Mouse (Mus musculus) heart, embryonic 14.5 days (tissue): ENCODE data around the gene Ctnna2. TPM values are rescaled to one million over a fixed set of nuclear protein-coding genes. Genes with fewer than 3 reads are reported as not detected.

Source experiments
- ATAC-seq: fragments of 200-750 bp; cut with Nextera tagmentation; 2 replicates; pipeline ENCODE4 v1.8.0; 2017; ENCODE audit warnings: low read depth, moderate TSS enrichment; ENCODE audit not compliant: insufficient number of reproducible peaks, insufficient read depth, low FRiP score
- H3K27ac ChIP-seq, 2 experiments: fragments of 200-500 bp in 1 of 2; fragments of 300-500 bp in 1 of 2; sonication (generic) in 1 of 2; replicated peaks in 1 of 2; 2 replicates each; pipeline ENCODE4 v1.5.1; 2012 to 2014; ENCODE audit warnings: low read depth in 2 of 2, low read length in 2 of 2, control low read depth in 1 of 2, mild to moderate bottlenecking in 1 of 2, mixed read lengths in 1 of 2; ENCODE audit not compliant: control insufficient read depth in 1 of 2, insufficient read depth in 1 of 2
- H3K27me3 ChIP-seq: fragments of 300-500 bp; sonication (generic); 2 replicates; pipeline ENCODE4 v1.6.1; 2014; ENCODE audit warnings: mild to moderate bottlenecking, low read length, control low read depth; ENCODE audit not compliant: control insufficient read depth, insufficient read depth
- H3K36me3 ChIP-seq: fragments of 300-500 bp; sonication (generic); 2 replicates; pipeline ENCODE4 v1.6.1; 2014; ENCODE audit warnings: mild to moderate bottlenecking, control low read depth, low read length, mixed read lengths; ENCODE audit not compliant: control insufficient read depth, insufficient read depth
- H3K4me1 ChIP-seq, 2 experiments: fragments of 200-500 bp in 1 of 2; fragments of 300-500 bp in 1 of 2; sonication (generic) in 1 of 2; 2 replicates each; pipeline ENCODE4 v1.6.1; 2012 to 2014; ENCODE audit warnings: low read length in 2 of 2, control low read depth in 1 of 2, mixed read lengths in 1 of 2; ENCODE audit not compliant: control insufficient read depth in 2 of 2, insufficient read depth in 2 of 2
- H3K4me2 ChIP-seq: fragments of 300-500 bp; sonication (generic); 2 replicates; pipeline ENCODE4 v1.6.1; 2014; ENCODE audit warnings: mild to moderate bottlenecking, low read length
- H3K4me3 ChIP-seq, 2 experiments: fragments of 200-500 bp in 1 of 2; fragments of 300-500 bp in 1 of 2; sonication (generic) in 1 of 2; 2 replicates each; pipeline ENCODE4 v1.5.1; 2012 to 2014; ENCODE audit warnings: low read length in 2 of 2, mild to moderate bottlenecking in 2 of 2, control low read depth in 1 of 2, low read depth in 1 of 2, moderate library complexity in 1 of 2; ENCODE audit not compliant: control insufficient read depth in 1 of 2, insufficient read depth in 1 of 2
- H3K9ac ChIP-seq: fragments of 300-500 bp; sonication (generic); 2 replicates; pipeline ENCODE4 v1.6.1; 2014; ENCODE audit warnings: mild to moderate bottlenecking, low read length
- H3K9me3 ChIP-seq: fragments of 300-500 bp; sonication (generic); 2 replicates; pipeline ENCODE4 v1.6.1; 2016; ENCODE audit warnings: low read length, control low read depth; ENCODE audit not compliant: control insufficient read depth
- WGBS: fragments of 180-500 bp; shearing (Covaris S2); extraction: QIAGEN DNeasy Blood & Tissue Kit; methylation state at CpG from one replicate; pipeline ENCODE4 v1.1.7; 2014; 5-methylcytosine and 5-hydroxymethylcytosine counted together
- polyA plus RNA-seq: library from polyadenylated mRNA; unstranded; fragments of >200 nt; fragmentation: Nextera tagmentation; extraction: Ambion mirVana; gene quantifications from 2 replicates; pipeline ENCODE4 v1.2.1, GENCODE M21; 2014

Gene Ctnna2
- polyA plus RNA-seq, 1 experiment from 2014 or later, result 1.8 TPM

GRCm38 (mm10) chr6:77416999-77417398 lies 562.5 kb downstream of the Ctnna2 start:
- H3K9ac ChIP-seq, result no peak overlapping the region
- 72% methylated on average over 1 of the region's 1 CpGs for WGBS

GRCm38 (mm10) chr6:77413530-77413929 lies 566.0 kb downstream of the Ctnna2 start:
- ATAC-seq, result no peak
- no peak overlapping the region for H3K4me3 ChIP-seq
- no peaks in the 10 kb centered on the region for H3K9me3 ChIP-seq
- no peak overlapping the region for H3K9ac ChIP-seq
- no peaks in the 10 kb centered on the region for H3K27me3 ChIP-seq
- H3K4me1 ChIP-seq, result no peaks in the 10 kb centered on the region
- H3K27ac ChIP-seq, result no peak overlapping the region
- 77% methylated on average over 1 of the region's 1 CpGs for WGBS
- no peak overlapping the region for H3K4me2 ChIP-seq
- H3K36me3 ChIP-seq, result no peaks in the 10 kb centered on the region

More at GRCm38 (mm10) chr6:77416999-77417398, 562.5 kb downstream of the Ctnna2 start:
- H3K4me3 ChIP-seq, result no peak overlapping the region
- no peaks in the 10 kb centered on the region for H3K9me3 ChIP-seq
- no peak overlapping the region for H3K27ac ChIP-seq
- no peak for ATAC-seq
- H3K36me3 ChIP-seq, result no peaks in the 10 kb centered on the region
- H3K4me2 ChIP-seq, result no peak overlapping the region
- H3K4me1 ChIP-seq, result no peaks in the 10 kb centered on the region
- H3K27me3 ChIP-seq, result no peaks in the 10 kb centered on the region

GRCm38 (mm10) chr6:77408481-77408880 lies 571.0 kb downstream of the Ctnna2 start:
- Histone ChIP-seq H3K27me3 (no peaks in the 10 kb centered on the region), H3K9me3 (no peaks in the 10 kb centered on the region), H3K9ac (no peak overlapping the region), H3K36me3 (no peaks in the 10 kb centered on the region), H3K4me3 (no peak overlapping the region), H3K4me2 (no peak overlapping the region), H3K4me1 (no peaks in the 10 kb centered on the region), H3K27ac (no peak overlapping the region)
- WGBS, result 61% methylated on average over 5 of the region's 5 CpGs
- no peak for ATAC-seq

GRCm38 (mm10) chr6:77400751-77401150 lies 578.7 kb downstream of the Ctnna2 start:
- WGBS, result 78% methylated on average over 6 of the region's 6 CpGs
- ATAC-seq, result no peak
- Histone ChIP-seq H3K27me3 (no peaks in the 10 kb centered on the region), H3K27ac (no peak overlapping the region), H3K36me3 (no peaks in the 10 kb centered on the region), H3K4me3 (no peak overlapping the region), H3K9me3 (no peaks in the 10 kb centered on the region), H3K4me1 (no peaks in the 10 kb centered on the region), H3K4me2 (no peak overlapping the region), H3K9ac (no peak overlapping the region)

- Histone ChIP-seq H3K36me3 (no peaks in the 10 kb centered on the region), H3K4me3 (no peak overlapping the region), H3K4me1 (no peaks in the 10 kb centered on the region), H3K27me3 (no peaks in the 10 kb centered on the region), H3K27ac (no peak overlapping the region), H3K9ac (no peak overlapping the region), H3K4me2 (no peak overlapping the region), H3K9me3 (no peaks in the 10 kb centered on the region)
- no peak for ATAC-seq
- WGBS, result 48% methylated on average over 1 of the region's 1 CpGs
Measured at GRCm38 (mm10) chr6:77391663-77392062, 587.8 kb downstream of the Ctnna2 start.

- no peaks in the 10 kb centered on the region for H3K9me3 ChIP-seq
- H3K4me3 ChIP-seq, result no peak overlapping the region
- no peak overlapping the region for H3K4me2 ChIP-seq
- ATAC-seq, result no peak
- H3K27ac ChIP-seq, result no peak overlapping the region
- H3K9ac ChIP-seq, result no peak overlapping the region
- no peaks in the 10 kb centered on the region for H3K27me3 ChIP-seq
- no peaks in the 10 kb centered on the region for H3K4me1 ChIP-seq
- no peaks in the 10 kb centered on the region for H3K36me3 ChIP-seq
Measured at GRCm38 (mm10) chr6:77381309-77381708, 598.2 kb downstream of the Ctnna2 start.

- H3K36me3 ChIP-seq, result no peaks in the 10 kb centered on the region
- peaks cover 0 to 3% of the 10 kb centered on the region in 2 experiments; a peak in 1 of 4 replicates for H3K4me1 ChIP-seq
- no peak overlapping the region for H3K4me3 ChIP-seq
- no peak overlapping the region for H3K4me2 ChIP-seq
- WGBS, result 41% methylated on average over 5 of the region's 5 CpGs
- ATAC-seq, result no peak
- H3K9ac ChIP-seq, result no peak overlapping the region
- H3K27me3 ChIP-seq, result no peaks in the 10 kb centered on the region
- peak overlapping the region in 1 of 2 experiments; percentile 16; a peak in 1 of 4 replicates for H3K27ac ChIP-seq
- no peaks in the 10 kb centered on the region for H3K9me3 ChIP-seq
Measured at GRCm38 (mm10) chr6:77373132-77373531, 606.4 kb downstream of the Ctnna2 start.

- no peaks in the 10 kb centered on the region for H3K9me3 ChIP-seq
- no peak overlapping the region for H3K4me3 ChIP-seq
- H3K9ac ChIP-seq, result no peak overlapping the region
- no peak for ATAC-seq
- peaks cover 0 to 3% of the 10 kb centered on the region in 2 experiments; a peak in 1 of 4 replicates for H3K4me1 ChIP-seq
- H3K27ac ChIP-seq, result no peak overlapping the region
- H3K36me3 ChIP-seq, result no peaks in the 10 kb centered on the region
- H3K27me3 ChIP-seq, result no peaks in the 10 kb centered on the region
- H3K4me2 ChIP-seq, result no peak overlapping the region
- WGBS, result 97% methylated on average over 2 of the region's 2 CpGs
Measured at GRCm38 (mm10) chr6:77371147-77371546, 608.4 kb downstream of the Ctnna2 start.
